Mouse (Mus musculus) ES-E14 (cell line): ENCODE measurements around the gene Macf1.

Source experiments
- CHD2 ChIP-seq: IDR thresholded peaks from 2 replicates; pipeline ENCODE4 v1.6.1; 2014; ENCODE audit warnings: mild to moderate bottlenecking, low read depth, low read length, inconsistent platforms
- HCFC1 ChIP-seq: IDR thresholded peaks from 2 replicates; pipeline ENCODE4 v1.6.1; 2012; ENCODE audit warnings: low read length, inconsistent platforms, borderline replicate concordance; ENCODE audit not compliant: insufficient read depth
- MAFK ChIP-seq: IDR thresholded peaks from 2 replicates; pipeline ENCODE4 v1.6.1; 2014; ENCODE audit warnings: mild to moderate bottlenecking, low read depth, low read length, inconsistent platforms; ENCODE audit not compliant: insufficient read depth
- ZC3H11A ChIP-seq: IDR thresholded peaks from 2 replicates; pipeline ENCODE4 v1.6.1; 2012; ENCODE audit warnings: low read depth, mild to moderate bottlenecking, inconsistent platforms, low read length, borderline replicate concordance
- ZNF384 ChIP-seq: IDR thresholded peaks from 2 replicates; pipeline ENCODE4 v1.6.1; 2012; ENCODE audit warnings: low read depth, low read length, inconsistent platforms

- TF ChIP-seq MAFK: no peak
- no peak for TF ChIP-seq HCFC1
- no peak for TF ChIP-seq ZC3H11A
- TF ChIP-seq ZNF384: no peak
- no peak for TF ChIP-seq CHD2
These were observed 106.6 kb downstream of the Macf1 start for GRCm38 (mm10) chr4:123577469-123578088.
